Mouse (Mus musculus): ENCODE results near the gene Gm11084. TPM values are rescaled to one million over a fixed set of nuclear protein-coding genes. Genes with fewer than 3 reads are reported as not detected.

Gm11084 gene
- total RNA-seq (2014; rRNA removed; ENCODE audit: low replicate concordance) (not detected in 2 replicates), polyA plus RNA-seq (2015; fragmentation: Nextera tagmentation; extraction: Ambion mirVana) (not detected in 2 replicates)

- ATAC-seq (ENCODE audit: insufficient read depth, low read depth) (no peak), DNase-seq (ENCODE audit: low spot score) (no peak)
- Histone ChIP-seq H3K27me3 (ENCODE audit: control insufficient read depth, insufficient read depth, low read length) (no peaks in the 10 kb centered on the region), H3K27ac (ENCODE audit: low read depth) (no peak within 1 kb of the TSS), H3K36me3 (replicated peaks; ENCODE audit: control insufficient read depth, insufficient read depth, low read length) (0 out of 2 replicates have a peak, but pooled peaks cover 5% of the 10 kb centered on the region), H3K4me2 (ENCODE audit: low read depth, low read length) (no peak within 1 kb of the TSS), H3K9me3 (replicated peaks; ENCODE audit: control insufficient read depth, low read length) (peaks cover 16% of the 10 kb centered on the region), H3K9ac (replicated peaks; ENCODE audit: low read depth, low read length) (no peak within 1 kb of the TSS), H3K4me3 (ENCODE audit: low read depth, low read length) (no peak within 1 kb of the TSS), H3K4me1 (ENCODE audit: control insufficient read depth, insufficient read depth) (peaks cover 3% of the 10 kb centered on the region; the same call in 1 of the 2 replicates)
- TF ChIP-seq CTCF (IDR thresholded peaks at IDR 0.05; ENCODE audit: low read depth) = no peak
- no peak for TF ChIP-seq EP300 (IDR thresholded peaks at IDR 0.05; ENCODE audit: low read depth)
- WGBS = 76% methylated on average over 5 of the region's 5 CpGs
These were observed at the start of gene Gm11084 for GRCm38 (mm10) chr2:72986616-72987015. TSS of gene Gm11084 (minus strand) at chr2:72986716.

- Histone ChIP-seq H3K9ac (replicated peaks; ENCODE audit: low read depth, low read length) (no peak overlapping the region), H3K27ac (ENCODE audit: low read depth) (no peak overlapping the region), H3K4me3 (ENCODE audit: low read depth, low read length) (no peak overlapping the region), H3K27me3 (ENCODE audit: control insufficient read depth, insufficient read depth, low read length) (no peaks in the 10 kb centered on the region), H3K4me1 (ENCODE audit: control insufficient read depth, insufficient read depth) (no peaks in the 10 kb centered on the region), H3K9me3 (replicated peaks; ENCODE audit: control insufficient read depth, low read length) (no peaks in the 10 kb centered on the region), H3K36me3 (replicated peaks; ENCODE audit: control insufficient read depth, insufficient read depth, low read length) (no peaks in the 10 kb centered on the region), H3K4me2 (ENCODE audit: low read depth, low read length) (no peak overlapping the region)
- DNase-seq (ENCODE audit: low spot score) (no peak), ATAC-seq (ENCODE audit: insufficient read depth, low read depth) (no peak)
- WGBS = 74% methylated on average over 7 of the region's 7 CpGs
- TF ChIP-seq CTCF (IDR thresholded peaks at IDR 0.05; ENCODE audit: low read depth) (no peak), EP300 (IDR thresholded peaks at IDR 0.05; ENCODE audit: low read depth) (no peak)
These were observed 44.8 kb upstream of the Gm11084 start for GRCm38 (mm10) chr2:73031061-73032055.

GRCm38 (mm10) chr2:73029846-73030245, 43.3 kb upstream of the Gm11084 start:
- TF ChIP-seq EP300 (IDR thresholded peaks at IDR 0.05; ENCODE audit: low read depth) = no peak
- no peak for TF ChIP-seq CTCF (IDR thresholded peaks at IDR 0.05; ENCODE audit: low read depth)
- Histone ChIP-seq H3K4me2 (ENCODE audit: low read depth, low read length) (no peak overlapping the region), H3K4me3 (ENCODE audit: low read depth, low read length) (no peak overlapping the region), H3K36me3 (replicated peaks; ENCODE audit: control insufficient read depth, insufficient read depth, low read length) (no peaks in the 10 kb centered on the region), H3K4me1 (ENCODE audit: control insufficient read depth, insufficient read depth) (no peaks in the 10 kb centered on the region), H3K9ac (replicated peaks; ENCODE audit: low read depth, low read length) (no peak overlapping the region), H3K27me3 (ENCODE audit: control insufficient read depth, insufficient read depth, low read length) (no peaks in the 10 kb centered on the region), H3K27ac (ENCODE audit: low read depth) (no peak overlapping the region), H3K9me3 (replicated peaks; ENCODE audit: control insufficient read depth, low read length) (no peaks in the 10 kb centered on the region)
- no peak for DNase-seq (ENCODE audit: low spot score)
- WGBS = 87% methylated on average over 3 of the region's 3 CpGs
- ATAC-seq (ENCODE audit: insufficient read depth, low read depth) = no peak

GRCm38 (mm10) chr2:73028019-73028418, 41.5 kb upstream of the Gm11084 start:
- no peak for TF ChIP-seq CTCF (IDR thresholded peaks at IDR 0.05; ENCODE audit: low read depth)
- TF ChIP-seq EP300 (IDR thresholded peaks at IDR 0.05; ENCODE audit: low read depth) = no peak
- no peak overlapping the region for H3K27ac ChIP-seq (ENCODE audit: low read depth)
- ATAC-seq (ENCODE audit: insufficient read depth, low read depth) (no peak), DNase-seq (ENCODE audit: low spot score) (no peak)
- H3K27me3 ChIP-seq (ENCODE audit: control insufficient read depth, insufficient read depth, low read length) = no peaks in the 10 kb centered on the region
- H3K4me1 ChIP-seq (ENCODE audit: control insufficient read depth, insufficient read depth) = no peaks in the 10 kb centered on the region
- 77% methylated on average over 3 of the region's 3 CpGs for WGBS
- no peak overlapping the region for H3K4me2 ChIP-seq (ENCODE audit: low read depth, low read length)
- no peak overlapping the region for H3K9ac ChIP-seq (replicated peaks; ENCODE audit: low read depth, low read length)
- H3K9me3 ChIP-seq (replicated peaks; ENCODE audit: control insufficient read depth, low read length) = no peaks in the 10 kb centered on the region
- no peak overlapping the region for H3K4me3 ChIP-seq (ENCODE audit: low read depth, low read length)
- H3K36me3 ChIP-seq (replicated peaks; ENCODE audit: control insufficient read depth, insufficient read depth, low read length) = no peaks in the 10 kb centered on the region

- H3K27me3 ChIP-seq (ENCODE audit: control insufficient read depth, insufficient read depth, low read length) = no peaks in the 10 kb centered on the region
- WGBS = 62% methylated on average over 3 of the region's 3 CpGs
- H3K9me3 ChIP-seq (replicated peaks; ENCODE audit: control insufficient read depth, low read length) = no peaks in the 10 kb centered on the region
- no peaks in the 10 kb centered on the region for H3K4me1 ChIP-seq (ENCODE audit: control insufficient read depth, insufficient read depth)
- TF ChIP-seq EP300 (IDR thresholded peaks at IDR 0.05; ENCODE audit: low read depth) (no peak), CTCF (IDR thresholded peaks at IDR 0.05; ENCODE audit: low read depth) (no peak)
- DNase-seq (ENCODE audit: low spot score) (no peak), ATAC-seq (ENCODE audit: insufficient read depth, low read depth) (no peak)
- H3K4me3 ChIP-seq (ENCODE audit: low read depth, low read length) = no peak overlapping the region
- H3K36me3 ChIP-seq (replicated peaks; ENCODE audit: control insufficient read depth, insufficient read depth, low read length) = no peaks in the 10 kb centered on the region
- no peak overlapping the region for H3K9ac ChIP-seq (replicated peaks; ENCODE audit: low read depth, low read length)
- H3K4me2 ChIP-seq (ENCODE audit: low read depth, low read length) = no peak overlapping the region
- no peak overlapping the region for H3K27ac ChIP-seq (ENCODE audit: low read depth)
These were observed 40.6 kb upstream of the Gm11084 start for GRCm38 (mm10) chr2:73027126-73027525.
